Mouse (Mus musculus): ENCODE results near the gene Ccl20. TPM values are rescaled to one million over a fixed set of nuclear protein-coding genes. Genes with fewer than 3 reads are reported as not detected.

The Ccl20 gene
- polyA plus RNA-seq, 1 experiment = not detected

DNA sequence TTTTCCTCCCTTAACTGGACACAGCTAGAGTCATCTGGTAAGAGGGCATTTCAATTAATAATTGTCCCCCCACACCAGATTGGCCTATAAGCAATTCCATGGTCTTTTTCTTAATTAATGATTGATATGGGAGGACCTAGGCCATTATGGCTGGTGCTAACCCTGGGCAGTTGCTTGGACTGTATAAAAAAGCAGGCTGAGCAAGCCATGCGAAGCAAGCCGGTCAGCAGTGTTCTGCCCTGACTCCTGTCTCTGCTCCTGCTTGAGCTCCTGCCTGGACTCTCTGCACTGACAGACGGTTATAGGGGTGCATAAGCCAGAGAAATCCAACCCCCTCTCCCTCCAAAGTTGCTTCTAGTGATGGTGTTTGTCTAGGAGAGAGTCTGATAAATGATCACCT lies 45.1 kb downstream of the Ccl20 start:
- TF ChIP-seq CTCF (IDR thresholded peaks at IDR 0.05; ENCODE audit: low read depth, low read length) = no peak
- Histone ChIP-seq H3K27ac (ENCODE audit: insufficient read depth, low read depth, low read length) (no peak overlapping the region), H3K4me1 (ENCODE audit: control insufficient read depth, insufficient read depth, low read length) (no peaks in the 10 kb centered on the region)

GRCm38 (mm10) chr1:83164027-83164426 lies 47.5 kb downstream of the Ccl20 start:
- TF ChIP-seq CTCF (IDR thresholded peaks at IDR 0.05; ENCODE audit: low read depth, low read length) (no peak), POLR2A (IDR thresholded peaks at IDR 0.05; ENCODE audit: borderline replicate concordance, low read depth, low read length) (no peak)
- Histone ChIP-seq H3K27ac (ENCODE audit: insufficient read depth, low read depth, low read length) (no peak overlapping the region), H3K4me1 (ENCODE audit: control insufficient read depth, insufficient read depth, low read length) (no peaks in the 10 kb centered on the region), H3K4me3 (ENCODE audit: insufficient read depth, low read length) (no peak overlapping the region)

More for the DNA sequence above, 45.1 kb downstream of the Ccl20 start:
- no peak overlapping the region for H3K4me3 ChIP-seq (ENCODE audit: insufficient read depth, low read length)

Other genes starting within 250 kb of the Ccl20 start
- 1.6 and 2.0 TPM in 2 replicates for gene A030005L19Rik, start 203.4 kb upstream of the Ccl20 start, polyA plus RNA-seq (2012; ENCODE audit: insufficient read depth, insufficient read length, missing spikeins)
- not detected in 2 replicates for gene A030014E15Rik, start 191.8 kb upstream of the Ccl20 start, polyA plus RNA-seq (2012; ENCODE audit: insufficient read depth, insufficient read length, missing spikeins)
- gene Gm6217, start 185.4 kb upstream of the Ccl20 start, polyA plus RNA-seq (2012; ENCODE audit: insufficient read depth, insufficient read length, missing spikeins) = not detected in 2 replicates
- not detected in 2 replicates for gene A030003K21Rik, start 173.4 kb upstream of the Ccl20 start, polyA plus RNA-seq (2012; ENCODE audit: insufficient read depth, insufficient read length, missing spikeins)
- not detected in 2 replicates for gene Gm7544, start 160.8 kb upstream of the Ccl20 start, polyA plus RNA-seq (2012; ENCODE audit: insufficient read depth, insufficient read length, missing spikeins)
- gene Gm47955, start 156.5 kb upstream of the Ccl20 start, polyA plus RNA-seq (2012; ENCODE audit: insufficient read depth, insufficient read length, missing spikeins) = not detected in 2 replicates
- gene Gm47959, start 116.2 kb upstream of the Ccl20 start, polyA plus RNA-seq (2012; ENCODE audit: insufficient read depth, insufficient read length, missing spikeins) = not detected in 2 replicates
- gene Slc19a3, start 78.3 kb upstream of the Ccl20 start, polyA plus RNA-seq (2012; ENCODE audit: insufficient read depth, insufficient read length, missing spikeins) = not detected in 2 replicates
- not detected in 2 replicates for gene Krtap28-10, start 74.3 kb upstream of the Ccl20 start, polyA plus RNA-seq (2012; ENCODE audit: insufficient read depth, insufficient read length, missing spikeins)
- not detected in 2 replicates for gene Gm47969, start 71.8 kb upstream of the Ccl20 start, polyA plus RNA-seq (2012; ENCODE audit: insufficient read depth, insufficient read length, missing spikeins)
- gene A030005K14Rik, start 57.4 kb upstream of the Ccl20 start, polyA plus RNA-seq (2012; ENCODE audit: insufficient read depth, insufficient read length, missing spikeins) = not detected in 2 replicates
- not detected in 2 replicates for gene Krtap28-13, start 55.8 kb upstream of the Ccl20 start, polyA plus RNA-seq (2012; ENCODE audit: insufficient read depth, insufficient read length, missing spikeins)
- not detected in 2 replicates for gene Daw1, start 43.0 kb downstream of the Ccl20 start, polyA plus RNA-seq (2012; ENCODE audit: insufficient read depth, insufficient read length, missing spikeins)

All from bone marrow macrophage, adult 2 months (primary cell).